In genomic region chr17:56969321-56969720, GRCm38 (mm10) we compare ENCODE assay signal across 23 mouse cellular contexts. TPM values are rescaled to one million over a fixed set of nuclear protein-coding genes. Genes with fewer than 3 reads are reported as not detected.
A peak's percentile ranks its signal among the peaks of the same experiment; 100 is the strongest.
DNase-seq lines count a peak whose midpoint lies in the region.
"Had no signal": no experiment of that assay in that cellular context is flagged by ENCODE, and none has a peak within 500 bp of the region (broad histone marks: within the 10 kb centered on the region; RNA-seq: fewer than 3 reads in every experiment).

No protein-coding gene starts in this region.

- WGBS in heart, embryonic 10.5 days: 64% methylated on average over 3 of the region's 3 CpGs

- DNase-seq in adrenal gland, adult 2 months: peak; percentile 72
- DNase-seq in adrenal gland, postnatal 25 days: no peak
- peak; percentile 56 for DNase-seq in adrenal gland, postnatal 14 days
- no peak for DNase-seq in adrenal gland, adult 18-20 months (ENCODE audit: low spot score in 2 of 2)
- DNase-seq in heart, embryonic 10.5 days (ENCODE audit: low spot score): peak; percentile 5
- no peak for DNase-seq in heart, adult 18-20 months
- peak; percentile 42 to 52 for DNase-seq in adrenal gland, postnatal 36 days
- DNase-seq in spleen, adult 18-20 months: no peak
- DNase-seq: cerebellum, adult 11-12 months; cerebellum, adult 2 months; cerebellum, adult 9-10 months; cerebellum, postnatal 25 days; forebrain, postnatal 0 days had no signal

- peaks cover 3% of the 10 kb centered on the region; the same call in 1 of the 2 replicates for H3K27me3 ChIP-seq in heart, embryonic 10.5 days (ENCODE audit: insufficient read depth, poor library complexity, severe bottlenecking)
- H3K27me3 ChIP-seq: embryonic facial prominence, embryonic 12.5 days; forebrain, embryonic 15.5 days had no signal

- no peaks in the 10 kb centered on the region for H3K4me1 ChIP-seq in heart, embryonic 10.5 days
- H3K4me1 ChIP-seq: embryonic facial prominence, embryonic 10.5 days; embryonic facial prominence, embryonic 12.5 days; forebrain, embryonic 13.5 days; forebrain, embryonic 15.5 days had no signal

- H3K36me3 ChIP-seq in heart, embryonic 10.5 days: no peaks in the 10 kb centered on the region
- H3K36me3 ChIP-seq: embryonic facial prominence, embryonic 10.5 days; embryonic facial prominence, embryonic 12.5 days; forebrain, embryonic 15.5 days had no signal

- no peak overlapping the region for H3K4me3 ChIP-seq in heart, embryonic 10.5 days
- H3K4me3 ChIP-seq: embryonic facial prominence, embryonic 10.5 days; embryonic facial prominence, embryonic 12.5 days; forebrain, embryonic 13.5 days; forebrain, embryonic 15.5 days had no signal

- no peak overlapping the region for H3K27ac ChIP-seq in heart, embryonic 10.5 days
- H3K27ac ChIP-seq: embryonic facial prominence, embryonic 10.5 days; embryonic facial prominence, embryonic 12.5 days; forebrain, embryonic 13.5 days; forebrain, embryonic 15.5 days had no signal

- no peaks in the 10 kb centered on the region for H3K9me3 ChIP-seq in heart, embryonic 10.5 days
- H3K9me3 ChIP-seq: embryonic facial prominence, embryonic 10.5 days; embryonic facial prominence, embryonic 12.5 days; forebrain, embryonic 13.5 days; forebrain, embryonic 15.5 days had no signal

RNA-seq across cellular contexts. Expression of gene Acer1, which starts 12.6 kb away (rescaled TPM):
- under 1 TPM in 1 of 2 experiments, not detected in 1; 0.23 TPM for total RNA-seq in adrenal gland, adult 2 months (2021)
- 0.42 and 0.51 TPM in 2 replicates for polyA plus RNA-seq in adrenal gland, adult 2 months (2012; rRNA removed)
- total RNA-seq in adrenal gland, postnatal 25 days (2021): 0.38 and 0.70 TPM in 2 replicates
- total RNA-seq in adrenal gland, postnatal 14 days (2021): not detected in 2 replicates
- under 1 TPM in 1 of 2 experiments, not detected in 1; 0.13 TPM for total RNA-seq in adrenal gland, adult 18-20 months (2021)
- not detected in 2 replicates for polyA plus RNA-seq in heart, embryonic 10.5 days (2016; fragmentation: Nextera tagmentation; extraction: Ambion mirVana)
- not detected for total RNA-seq in heart, adult 18-20 months (2021)
- total RNA-seq in adrenal gland, postnatal 36 days (2021): under 1 TPM in 1 of 2 experiments, not detected in 1; 0.23 TPM
- total RNA-seq: forebrain, postnatal 0 days; MEL had no signal
- polyA plus RNA-seq: C2C12; cerebellum, adult 2 months; cortical plate, adult 2 months; embryonic facial prominence, embryonic 10.5 days; embryonic facial prominence, embryonic 12.5 days; forebrain, embryonic 11.5 days; forebrain, embryonic 13.5 days; forebrain, embryonic 15.5 days; forebrain, postnatal 0 days had no signal

RNA-seq across cellular contexts. Expression of gene Clpp, which starts 20.8 kb away (rescaled TPM):
- 100 to 1,000 TPM; 118 to 140 TPM for total RNA-seq in adrenal gland, adult 2 months (2021)
- 378 and 412 TPM in 2 replicates for polyA plus RNA-seq in adrenal gland, adult 2 months (2012; rRNA removed)
- 106 and 120 TPM in 2 replicates for total RNA-seq in adrenal gland, postnatal 25 days (2021)
- total RNA-seq in adrenal gland, postnatal 14 days (2021): 106 and 107 TPM in 2 replicates
- total RNA-seq in adrenal gland, adult 18-20 months (2021): 100 to 1,000 TPM; 111 to 124 TPM
- polyA plus RNA-seq in heart, embryonic 10.5 days (2016; fragmentation: Nextera tagmentation; extraction: Ambion mirVana): 144 and 165 TPM in 2 replicates
- total RNA-seq in heart, adult 18-20 months (2021): 10 to 100 TPM; 80.9 to 83.1 TPM
- 100 to 1,000 TPM; 110 to 114 TPM for total RNA-seq in adrenal gland, postnatal 36 days (2021)

RNA-seq across cellular contexts. Expression of gene Alkbh7, which starts 27.8 kb away (rescaled TPM):
- 10 to 100 TPM; 58.3 to 81.0 TPM for total RNA-seq in adrenal gland, adult 2 months (2021)
- 182 and 186 TPM in 2 replicates for polyA plus RNA-seq in adrenal gland, adult 2 months (2012; rRNA removed)
- 67.3 and 95.1 TPM in 2 replicates for total RNA-seq in adrenal gland, postnatal 25 days (2021)
- 65.6 and 67.0 TPM in 2 replicates for total RNA-seq in adrenal gland, postnatal 14 days (2021)
- 10 to 100 TPM; 44.2 to 65.2 TPM for total RNA-seq in adrenal gland, adult 18-20 months (2021)
- 49.6 and 59.7 TPM in 2 replicates for polyA plus RNA-seq in heart, embryonic 10.5 days (2016; fragmentation: Nextera tagmentation; extraction: Ambion mirVana)
- 10 to 100 TPM; 72.4 to 78.0 TPM for total RNA-seq in heart, adult 18-20 months (2021)
- 10 to 100 TPM; 50.3 to 83.8 TPM for total RNA-seq in adrenal gland, postnatal 36 days (2021)

RNA-seq across cellular contexts. Expression of gene Pspn, which starts 30.5 kb away (rescaled TPM):
- not detected for total RNA-seq in adrenal gland, adult 2 months (2021)
- polyA plus RNA-seq in adrenal gland, adult 2 months (2012; rRNA removed): 1.9 TPM in 2 replicates
- total RNA-seq in adrenal gland, postnatal 25 days (2021): 0.76 and 2.3 TPM in 2 replicates
- total RNA-seq in adrenal gland, postnatal 14 days (2021): 1.1 TPM in 1 of 2 replicates, not detected in the other
- total RNA-seq in adrenal gland, adult 18-20 months (2021): 1 to 10 TPM in 1 of 2 experiments, not detected in 1; 1.3 TPM
- polyA plus RNA-seq in heart, embryonic 10.5 days (2016; fragmentation: Nextera tagmentation; extraction: Ambion mirVana): 0.53 TPM in 1 of 2 replicates, not detected in the other
- total RNA-seq in heart, adult 18-20 months (2021): not detected
- 1 to 10 TPM in 1 of 2 experiments, under 1 TPM in 1; 0.76 to 2.7 TPM for total RNA-seq in adrenal gland, postnatal 36 days (2021)
- total RNA-seq: ES-E14; forebrain, postnatal 0 days; MEL had no signal
- polyA plus RNA-seq: cerebellum, adult 2 months; cortical plate, adult 2 months; embryonic facial prominence, embryonic 12.5 days; embryonic facial prominence, embryonic 14.5 days; forebrain, embryonic 13.5 days; forebrain, postnatal 0 days had no signal

RNA-seq across cellular contexts. Expression of gene Mllt1, which starts 34.1 kb away (rescaled TPM):
- total RNA-seq in adrenal gland, adult 2 months (2021): 10 to 100 TPM; 32.9 to 46.8 TPM
- 54.8 and 55.0 TPM in 2 replicates for polyA plus RNA-seq in adrenal gland, adult 2 months (2012; rRNA removed)
- 36.2 and 36.3 TPM in 2 replicates for total RNA-seq in adrenal gland, postnatal 25 days (2021)
- total RNA-seq in adrenal gland, postnatal 14 days (2021): 29.0 and 33.6 TPM in 2 replicates
- total RNA-seq in adrenal gland, adult 18-20 months (2021): 10 to 100 TPM; 31.1 to 32.4 TPM
- 42.3 and 46.0 TPM in 2 replicates for polyA plus RNA-seq in heart, embryonic 10.5 days (2016; fragmentation: Nextera tagmentation; extraction: Ambion mirVana)
- total RNA-seq in heart, adult 18-20 months (2021): 10 to 100 TPM; 24.3 to 25.9 TPM
- 10 to 100 TPM; 32.6 to 35.6 TPM for total RNA-seq in adrenal gland, postnatal 36 days (2021)

Comparison
In these comparisons a context has a peak if more than half of its experiments do, and no peak if none do; other contexts are left out.
1. DNase-seq: peak in adrenal gland, adult 2 months (single experiment), adrenal gland, postnatal 14 days (single experiment), heart, embryonic 10.5 days (single experiment) and adrenal gland, postnatal 36 days (2 of 2); none in adrenal gland, postnatal 25 days (single experiment), adrenal gland, adult 18-20 months (0 of 2), heart, adult 18-20 months (0 of 2) and spleen, adult 18-20 months (0 of 2).